Mouse (Mus musculus) right cerebral cortex, adult 2 months (tissue): ENCODE measurements around the gene Mxra8.
A peak's percentile ranks its signal among the peaks of the same experiment; 100 is the strongest.

Experiments used
- DNase-seq, 2 experiments: peaks; one replicate each; pipeline ENCODE4 v3.0.0; 2021 to 2022; ENCODE audit warnings: low spot score in 2 of 2

Gene Mxra8

GRCm38 (mm10) chr4:155839483-155839910, at the start of gene Mxra8:
Gene Mxra8 (plus strand): TSS chr4:155839680.
- DNase-seq, result no peak

DNA sequence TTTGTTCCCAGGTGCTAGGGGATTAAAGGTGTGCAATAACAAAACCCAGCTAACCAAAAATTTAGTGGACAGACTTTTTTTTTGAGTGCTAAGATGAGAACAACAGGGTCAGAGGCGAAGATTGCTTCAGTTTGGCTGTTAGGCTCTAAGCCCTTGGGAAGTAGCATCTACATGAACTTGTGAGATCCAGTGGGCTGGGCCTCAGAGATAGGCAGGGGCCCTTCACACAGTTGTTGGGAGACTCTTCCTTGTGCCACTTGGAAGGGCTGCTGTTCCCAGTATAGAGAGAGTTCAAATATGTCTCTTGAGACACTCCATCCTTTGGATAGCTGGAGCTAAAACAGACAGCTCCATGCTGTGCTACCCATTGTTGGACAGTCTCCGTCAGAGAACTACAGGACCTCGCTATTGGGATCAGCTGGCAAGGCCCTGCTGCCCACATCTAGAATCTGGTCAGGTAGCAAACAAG, 49.4 kb upstream of the Mxra8 start, which contains the start of gene Ankrd65:
Gene Ankrd65, plus strand, starts transcription at position 419 of the 469 bp plus-strand sequence.
- DNase-seq, result no peak

DNA sequence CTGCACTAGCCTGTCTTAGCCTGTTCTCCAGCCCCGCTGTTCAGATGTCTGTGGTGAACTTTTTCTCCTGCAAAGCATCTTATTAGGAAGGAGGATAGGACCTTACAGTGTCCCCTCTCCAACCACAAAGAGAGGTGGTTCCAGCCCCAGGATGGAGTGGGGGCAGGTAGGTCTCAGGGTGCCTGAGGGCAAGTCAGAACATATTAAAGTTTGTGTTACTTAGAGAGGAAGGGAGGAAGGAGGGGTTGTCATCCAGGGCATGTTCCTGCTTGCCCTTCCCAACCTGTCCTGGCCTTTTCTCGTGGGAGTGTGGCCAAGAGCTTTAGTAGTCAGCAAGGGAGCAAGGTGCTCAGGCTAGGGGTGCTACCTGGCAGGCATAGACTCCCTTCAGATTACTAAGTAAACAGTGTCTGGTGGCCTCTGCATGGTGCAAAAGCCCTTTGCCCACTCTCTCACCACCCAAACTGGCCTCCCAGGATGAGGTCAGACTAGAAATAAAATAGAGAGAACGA, 48.8 kb upstream of the Mxra8 start:
- DNase-seq, result no peak

DNA sequence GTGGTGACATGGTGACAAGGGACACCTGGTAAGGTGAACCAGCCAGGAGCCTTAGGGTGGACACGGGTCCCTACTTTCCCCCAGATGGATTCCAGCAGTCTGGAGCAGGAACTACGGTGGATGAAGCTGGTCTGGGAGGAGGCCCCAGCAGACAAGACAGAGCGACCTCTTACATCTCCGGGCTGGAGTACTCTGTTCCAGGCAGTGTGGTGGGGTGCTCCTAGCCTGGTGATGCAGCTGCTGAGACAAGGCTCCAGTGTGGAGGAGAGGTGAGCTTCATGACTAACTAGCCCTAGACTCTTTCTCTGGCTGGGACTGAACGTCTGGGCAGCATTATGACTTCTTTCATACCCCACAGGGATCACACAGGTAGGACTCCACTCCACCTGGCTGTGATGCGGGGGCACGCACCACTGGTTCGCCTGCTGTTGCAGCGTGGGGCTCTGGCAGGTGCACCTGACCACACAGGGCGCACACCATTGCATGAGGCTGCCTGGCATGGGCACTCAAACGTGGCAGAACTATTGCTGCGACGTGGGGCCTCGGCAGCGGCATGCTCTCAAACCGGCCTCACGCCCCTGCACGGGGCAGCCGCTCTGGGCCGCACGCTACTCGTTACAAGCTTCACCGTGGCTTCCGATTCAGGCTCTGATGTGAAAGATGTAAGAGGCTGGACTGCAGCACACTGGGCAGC, 48.1 kb upstream of the Mxra8 start:
- DNase-seq, result no peak

DNA sequence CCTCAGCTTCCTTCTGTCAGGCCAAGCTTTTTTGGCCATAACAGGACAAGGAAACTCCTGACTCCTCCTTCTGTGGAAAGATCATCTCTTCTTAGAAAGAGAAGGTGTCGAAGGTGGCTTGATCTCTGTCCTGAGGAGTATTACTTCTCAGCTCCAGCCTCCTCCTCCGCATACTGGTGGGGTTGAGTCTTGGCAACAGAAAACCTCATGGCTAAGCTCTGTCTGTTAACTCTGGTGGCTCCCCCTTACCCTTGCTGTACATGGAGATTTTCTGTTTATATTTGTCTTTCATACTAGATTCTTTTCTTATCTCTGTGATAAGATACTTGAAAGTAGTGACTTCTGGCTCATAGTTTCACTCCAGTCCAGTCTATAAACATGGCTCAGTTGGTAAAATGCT, 45.8 kb upstream of the Mxra8 start:
- no peak for DNase-seq

DNA sequence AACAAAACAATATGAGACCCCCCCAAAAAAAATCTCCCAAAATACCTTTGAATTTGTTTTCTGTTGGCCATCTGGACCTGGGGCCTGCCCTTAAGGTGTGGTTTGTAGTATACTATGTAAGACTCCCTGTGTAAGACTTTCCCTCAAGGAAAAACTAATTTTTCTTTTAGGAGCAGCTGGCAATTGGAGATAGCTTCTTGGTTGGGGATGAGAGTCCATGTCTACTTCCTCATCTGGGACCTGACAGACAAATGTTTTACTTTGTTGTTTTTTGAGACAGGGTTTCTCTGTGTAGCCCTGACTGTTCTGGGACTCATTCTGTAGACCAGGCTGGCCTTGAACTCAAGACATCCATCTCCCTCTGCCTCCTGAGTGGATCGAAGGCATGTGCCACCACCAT, 37.4 kb upstream of the Mxra8 start:
- DNase-seq, result no peak

DNA sequence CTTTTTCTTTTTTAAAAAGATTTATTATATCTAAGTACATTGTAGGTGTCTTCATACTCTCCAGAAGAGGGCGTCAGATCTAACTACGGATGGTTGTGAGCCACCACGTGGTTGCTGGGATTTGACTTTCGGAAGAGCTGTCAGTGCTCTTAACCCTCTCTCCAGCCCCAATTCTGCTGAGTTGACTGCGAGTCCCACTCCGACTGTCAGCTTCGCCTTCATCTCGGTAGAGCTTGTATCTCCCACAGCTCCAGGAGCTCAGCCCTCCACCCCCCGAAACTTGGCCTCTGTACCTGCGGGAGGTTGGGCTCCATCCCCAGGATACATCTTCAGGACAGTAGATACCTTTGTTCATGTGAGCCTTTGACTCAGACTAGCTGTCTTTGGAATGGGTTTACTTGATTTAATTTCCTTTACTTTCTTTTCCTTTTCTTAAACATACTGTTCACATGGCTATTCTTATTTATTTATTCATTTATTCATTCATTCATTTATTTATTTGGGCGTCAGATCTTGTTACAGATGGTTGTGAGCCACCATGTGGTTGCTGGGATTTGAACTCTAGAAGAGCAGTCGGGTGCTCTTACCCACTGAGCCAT, 36.6 kb upstream of the Mxra8 start, which contains the start of gene Mrpl20:
Gene Mrpl20, plus strand, starts transcription at position 138 of the 599 bp plus-strand sequence.
- no peak for DNase-seq

DNA sequence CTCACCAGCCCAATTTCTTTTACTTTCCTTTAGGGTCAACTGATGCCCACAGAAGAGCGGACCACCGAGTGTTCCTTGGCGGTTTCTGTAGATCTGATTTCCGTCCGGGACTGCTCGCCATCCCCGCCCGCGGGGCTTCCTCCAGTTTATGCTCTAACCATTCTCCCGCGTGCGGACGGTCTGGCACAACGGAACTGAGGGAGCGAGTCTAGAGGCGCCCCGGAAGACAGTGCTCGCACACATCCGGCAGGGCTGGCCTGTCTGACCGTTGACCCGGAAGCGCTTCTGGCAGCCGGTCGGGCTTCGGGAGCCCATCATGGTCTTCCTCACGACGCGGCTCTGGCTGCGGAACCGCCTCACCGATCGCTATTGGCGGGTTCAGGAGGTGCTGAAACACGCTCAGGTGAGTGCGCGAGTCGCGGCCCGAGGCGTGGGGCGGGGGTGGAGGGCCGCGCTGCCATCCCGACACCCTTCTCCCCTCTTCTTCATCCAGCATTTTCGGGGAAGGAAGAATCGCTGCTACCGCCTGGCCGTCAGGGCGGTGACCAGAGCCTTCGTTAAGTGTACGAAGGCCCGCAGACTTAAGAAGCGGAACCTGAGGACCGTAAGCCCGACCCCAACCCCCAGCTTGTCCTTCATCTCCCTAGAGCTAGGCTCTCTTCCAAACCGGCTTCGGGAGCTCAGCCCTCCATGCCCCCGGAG, 36.0 kb upstream of the Mxra8 start:
- peak; percentile 95 to 97 for DNase-seq

DNA sequence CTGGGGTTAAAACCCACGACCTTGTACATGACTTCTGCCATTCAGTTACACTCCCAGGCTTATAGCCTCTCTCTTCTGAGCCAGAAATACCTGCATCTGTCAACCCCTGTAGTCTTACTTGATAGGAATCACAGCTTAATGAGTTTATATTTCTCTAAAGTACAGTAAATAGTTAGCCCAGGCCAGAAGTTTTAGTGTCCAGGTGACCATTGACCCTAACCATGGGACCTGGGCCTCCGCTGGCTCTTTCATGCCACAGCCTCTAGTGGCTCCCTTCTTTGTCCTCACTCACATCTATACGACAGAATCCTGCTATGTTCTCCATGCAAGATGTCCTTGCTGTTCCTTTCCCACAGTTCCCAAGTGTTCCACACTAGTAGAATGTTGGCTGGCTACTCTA, 31.6 kb upstream of the Mxra8 start:
- DNase-seq, result no peak

GRCm38 (mm10) chr4:155811929-155812664, 27.4 kb upstream of the Mxra8 start, which contains the start of gene Ccnl2:
Gene Ccnl2 (plus strand): TSS chr4:155812489.
- DNase-seq, result peak; percentile 91 to 93

- no peak for DNase-seq
Measured at GRCm38 (mm10) chr4:155812665-155813181, 26.8 kb upstream of the Mxra8 start.

DNA sequence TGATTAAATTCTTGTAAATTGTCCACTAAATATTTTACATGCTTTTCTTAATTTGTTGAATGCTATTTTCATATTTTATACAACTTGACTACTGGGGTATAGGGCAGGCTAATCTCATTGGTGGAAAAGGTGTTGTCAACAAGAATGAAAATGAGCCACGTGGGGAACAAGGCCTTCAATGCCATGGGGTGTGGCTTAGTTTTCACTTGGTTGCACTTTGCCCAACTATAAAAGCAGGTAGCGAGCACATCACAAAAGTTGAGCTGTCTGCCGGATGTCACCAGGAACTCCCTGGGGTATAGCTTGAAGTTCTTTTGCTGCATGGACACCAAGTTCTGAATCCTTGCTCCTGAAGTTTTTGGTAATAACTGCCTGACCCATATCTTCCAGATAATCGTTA, 21.9 kb upstream of the Mxra8 start:
- DNase-seq, result no peak

DNA sequence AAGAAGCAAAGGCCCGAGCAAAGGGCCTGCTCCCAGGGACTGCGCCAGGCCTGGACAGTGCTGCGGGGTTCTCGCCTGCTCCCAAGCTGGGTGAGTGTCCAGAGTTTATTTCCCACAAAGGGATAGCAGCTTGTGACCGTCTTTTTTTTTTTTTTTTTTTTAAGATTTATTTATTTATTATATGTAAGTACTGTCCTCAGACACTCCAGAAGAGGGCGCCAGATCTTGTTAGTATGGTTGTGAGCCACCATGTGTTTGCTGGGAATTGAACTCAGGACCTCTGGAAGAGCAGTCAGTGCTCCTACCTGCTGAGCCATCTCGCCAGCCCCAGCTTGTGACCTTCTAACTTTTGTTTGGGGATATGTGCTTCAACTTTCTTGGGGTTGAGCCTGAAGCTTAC, 18.5 kb upstream of the Mxra8 start:
- DNase-seq, result no peak

DNA sequence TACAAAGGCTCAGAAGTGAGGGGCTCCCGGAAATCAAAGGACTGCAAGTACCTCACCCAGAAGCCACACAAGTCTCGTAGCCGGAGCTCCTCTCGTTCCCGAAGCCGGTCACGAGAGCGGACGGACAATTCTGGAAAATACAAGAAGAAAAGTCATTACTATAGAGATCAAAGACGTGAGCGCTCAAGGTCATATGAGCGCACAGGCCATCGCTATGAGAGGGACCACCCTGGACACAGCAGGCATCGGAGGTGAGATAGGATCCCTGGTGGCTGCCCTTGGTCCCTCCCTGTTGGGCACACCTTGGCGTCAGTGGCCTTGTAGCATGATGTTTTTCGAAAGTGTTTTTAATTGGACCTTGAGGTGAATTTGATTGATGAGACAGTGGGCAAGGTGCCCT, 16.0 kb upstream of the Mxra8 start:
- no peak for DNase-seq

GRCm38 (mm10) chr4:155829866-155830265, 9.6 kb upstream of the Mxra8 start:
- no peak for DNase-seq

GRCm38 (mm10) chr4:155830596-155830995, 8.9 kb upstream of the Mxra8 start:
- no peak for DNase-seq

DNA sequence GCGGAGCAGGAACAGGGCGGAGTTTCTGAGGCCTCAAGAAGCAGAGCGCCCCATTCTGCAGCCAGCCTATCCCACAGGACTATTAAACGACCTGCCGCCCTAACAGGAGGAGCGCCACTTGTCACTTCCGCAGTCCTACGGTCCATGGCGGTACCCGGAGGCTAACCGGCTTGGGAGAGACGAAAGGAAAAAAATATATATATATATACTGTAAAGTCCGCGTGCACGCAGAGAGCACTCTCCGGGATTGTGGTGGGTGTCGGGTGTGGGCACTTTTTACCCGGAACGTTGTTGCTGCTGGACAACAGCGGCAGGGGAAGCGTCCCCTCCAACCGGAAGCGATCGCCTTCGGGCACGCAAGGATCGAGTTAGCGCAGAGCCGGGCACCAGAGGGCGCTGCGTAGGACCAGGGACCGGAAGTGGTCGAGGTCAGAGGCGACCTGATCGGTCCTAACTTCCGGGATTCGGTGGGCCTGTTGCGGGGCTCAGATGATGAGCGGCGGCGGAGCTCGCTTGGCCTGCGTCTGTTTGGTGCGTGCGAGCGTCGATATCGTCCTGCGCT, 8.2 kb upstream of the Mxra8 start, which contains the start of gene Aurkaip1:
Gene Aurkaip1, plus strand, starts transcription at position 68 of the 562 bp plus-strand sequence.
- peak; percentile 94 to 97 for DNase-seq

GRCm38 (mm10) chr4:155831831-155832230, 7.6 kb upstream of the Mxra8 start:
- no peak for DNase-seq

- DNase-seq, result no peak
Measured at GRCm38 (mm10) chr4:155832321-155832720, 7.2 kb upstream of the Mxra8 start.

DNA sequence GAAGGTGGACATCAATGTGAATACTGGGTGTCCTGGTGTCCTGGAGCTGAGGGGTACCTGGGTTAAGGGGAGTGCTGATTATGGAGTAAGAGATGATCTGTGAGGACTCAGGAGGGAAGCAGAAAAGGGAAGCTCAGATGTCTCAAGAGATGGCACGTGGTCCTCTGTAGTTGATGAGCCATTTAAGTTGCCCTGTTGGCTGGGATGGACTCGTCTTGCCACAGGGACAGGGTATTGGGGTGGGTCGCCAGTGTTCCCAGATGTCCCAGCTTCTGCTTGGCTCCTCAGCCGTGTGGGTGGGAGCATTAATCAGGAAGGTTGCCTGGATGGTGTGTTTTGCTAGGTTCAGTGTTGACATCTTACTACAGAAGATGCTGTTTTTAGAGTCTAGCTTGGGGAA, 6.2 kb upstream of the Mxra8 start:
- no peak for DNase-seq

GRCm38 (mm10) chr4:155833836-155834235, 5.6 kb upstream of the Mxra8 start:
- peak; percentile 60 to 74 for DNase-seq
